Mouse (Mus musculus): ENCODE results near the gene Stx5a. TPM values are rescaled to one million over a fixed set of nuclear protein-coding genes. Genes with fewer than 3 reads are reported as not detected.
A peak's percentile ranks its signal among the peaks of the same experiment; 100 is the strongest.

Stx5a gene
- polyA plus RNA-seq, 1 experiment from 2014 or later: 83.4 TPM

- no peaks in the 10 kb centered on the region for H3K4me1 ChIP-seq (replicated peaks; ENCODE audit: control insufficient read depth, insufficient read depth, low read length)
- no peaks in the 10 kb centered on the region for H3K9me3 ChIP-seq (ENCODE audit: control insufficient read depth)
- no peak overlapping the region for H3K4me3 ChIP-seq (ENCODE audit: low read depth, low read length)
- no peaks in the 10 kb centered on the region for H3K27me3 ChIP-seq (replicated peaks; ENCODE audit: control insufficient read depth, insufficient read depth, low read length)
- H3K4me2 ChIP-seq (replicated peaks; ENCODE audit: low read depth): no peak overlapping the region
- peaks cover 25% of the 10 kb centered on the region for H3K36me3 ChIP-seq (ENCODE audit: control insufficient read depth, insufficient read depth)
- no peak for TF ChIP-seq CTCF (IDR thresholded peaks at IDR 0.05; ENCODE audit: low read depth)
- WGBS: 75% methylated on average over 3 of the region's 4 CpGs
- no peak overlapping the region for H3K9ac ChIP-seq (ENCODE audit: low read depth, low read length)
- H3K27ac ChIP-seq (ENCODE audit: low read depth, low read length): no peak overlapping the region
- no peak for ATAC-seq
Observed at GRCm38 (mm10) chr19:8703571-8703970, 37.6 kb upstream of the Stx5a start.

- no peak overlapping the region for H3K27ac ChIP-seq (ENCODE audit: low read depth, low read length)
Observed at GRCm38 (mm10) chr19:8705026-8705708, 36.0 kb upstream of the Stx5a start.

GRCm38 (mm10) chr19:8706132-8706667, 35.0 kb upstream of the Stx5a start:
- Histone ChIP-seq H3K9ac (ENCODE audit: low read depth, low read length) (no peak overlapping the region), H3K4me1 (replicated peaks; ENCODE audit: control insufficient read depth, insufficient read depth, low read length) (no peaks in the 10 kb centered on the region), H3K4me2 (replicated peaks; ENCODE audit: low read depth) (no peak overlapping the region), H3K4me3 (ENCODE audit: low read depth, low read length) (no peak overlapping the region), H3K27ac (ENCODE audit: low read depth, low read length) (no peak overlapping the region), H3K36me3 (ENCODE audit: control insufficient read depth, insufficient read depth) (peaks cover 48% of the 10 kb centered on the region), H3K27me3 (replicated peaks; ENCODE audit: control insufficient read depth, insufficient read depth, low read length) (no peaks in the 10 kb centered on the region), H3K9me3 (ENCODE audit: control insufficient read depth) (no peaks in the 10 kb centered on the region)
- TF ChIP-seq CTCF (IDR thresholded peaks at IDR 0.05; ENCODE audit: low read depth): no peak
- WGBS: 71% methylated on average over 7 of the region's 7 CpGs
- ATAC-seq: no peak

More at GRCm38 (mm10) chr19:8705026-8705708, 36.0 kb upstream of the Stx5a start:
- Histone ChIP-seq H3K27me3 (replicated peaks; ENCODE audit: control insufficient read depth, insufficient read depth, low read length) (no peaks in the 10 kb centered on the region), H3K4me2 (replicated peaks; ENCODE audit: low read depth) (no peak overlapping the region), H3K4me1 (replicated peaks; ENCODE audit: control insufficient read depth, insufficient read depth, low read length) (no peaks in the 10 kb centered on the region), H3K9ac (ENCODE audit: low read depth, low read length) (no peak overlapping the region), H3K4me3 (ENCODE audit: low read depth, low read length) (no peak overlapping the region), H3K9me3 (ENCODE audit: control insufficient read depth) (no peaks in the 10 kb centered on the region), H3K36me3 (ENCODE audit: control insufficient read depth, insufficient read depth) (peaks cover 41% of the 10 kb centered on the region)
- no peak for ATAC-seq
- no peak for TF ChIP-seq CTCF (IDR thresholded peaks at IDR 0.05; ENCODE audit: low read depth)
- 73% methylated on average over 6 of the region's 6 CpGs for WGBS

GRCm38 (mm10) chr19:8706930-8707329, 34.3 kb upstream of the Stx5a start:
- no peak for ATAC-seq
- no peak overlapping the region for H3K27ac ChIP-seq (ENCODE audit: low read depth, low read length)
- H3K4me2 ChIP-seq (replicated peaks; ENCODE audit: low read depth): no peak overlapping the region
- H3K27me3 ChIP-seq (replicated peaks; ENCODE audit: control insufficient read depth, insufficient read depth, low read length): no peaks in the 10 kb centered on the region
- H3K4me3 ChIP-seq (ENCODE audit: low read depth, low read length): no peak overlapping the region
- H3K9me3 ChIP-seq (ENCODE audit: control insufficient read depth): no peaks in the 10 kb centered on the region
- TF ChIP-seq CTCF (IDR thresholded peaks at IDR 0.05; ENCODE audit: low read depth): no peak
- 90% methylated on average over 7 of the region's 7 CpGs for WGBS
- peaks cover 48% of the 10 kb centered on the region for H3K36me3 ChIP-seq (ENCODE audit: control insufficient read depth, insufficient read depth)
- H3K4me1 ChIP-seq (replicated peaks; ENCODE audit: control insufficient read depth, insufficient read depth, low read length): no peaks in the 10 kb centered on the region
- no peak overlapping the region for H3K9ac ChIP-seq (ENCODE audit: low read depth, low read length)

- no peak overlapping the region for H3K4me2 ChIP-seq (replicated peaks; ENCODE audit: low read depth)
- ATAC-seq: no peak
- no peaks in the 10 kb centered on the region for H3K4me1 ChIP-seq (replicated peaks; ENCODE audit: control insufficient read depth, insufficient read depth, low read length)
- peaks cover 48% of the 10 kb centered on the region for H3K36me3 ChIP-seq (ENCODE audit: control insufficient read depth, insufficient read depth)
- no peak for TF ChIP-seq CTCF (IDR thresholded peaks at IDR 0.05; ENCODE audit: low read depth)
- 89% methylated on average over 8 of the region's 8 CpGs for WGBS
- no peaks in the 10 kb centered on the region for H3K27me3 ChIP-seq (replicated peaks; ENCODE audit: control insufficient read depth, insufficient read depth, low read length)
- no peak overlapping the region for H3K4me3 ChIP-seq (ENCODE audit: low read depth, low read length)
- H3K9me3 ChIP-seq (ENCODE audit: control insufficient read depth): no peaks in the 10 kb centered on the region
- no peak overlapping the region for H3K9ac ChIP-seq (ENCODE audit: low read depth, low read length)
- H3K27ac ChIP-seq (ENCODE audit: low read depth, low read length): no peak overlapping the region; the same call in 1 of the 2 replicates
Observed at GRCm38 (mm10) chr19:8708954-8709353, 32.3 kb upstream of the Stx5a start.

GRCm38 (mm10) chr19:8710057-8710456, 31.2 kb upstream of the Stx5a start:
- H3K27me3 ChIP-seq (replicated peaks; ENCODE audit: control insufficient read depth, insufficient read depth, low read length): no peaks in the 10 kb centered on the region
- peaks cover 48% of the 10 kb centered on the region for H3K36me3 ChIP-seq (ENCODE audit: control insufficient read depth, insufficient read depth)
- H3K4me2 ChIP-seq (replicated peaks; ENCODE audit: low read depth): peak overlapping the region; percentile 69
- H3K9ac ChIP-seq (ENCODE audit: low read depth, low read length): no peak overlapping the region
- H3K4me3 ChIP-seq (ENCODE audit: low read depth, low read length): no peak overlapping the region; the same call in 1 of the 2 replicates
- no peaks in the 10 kb centered on the region for H3K9me3 ChIP-seq (ENCODE audit: control insufficient read depth)
- no peak overlapping the region; the same call in 1 of the 2 replicates for H3K27ac ChIP-seq (ENCODE audit: low read depth, low read length)
- no peak for ATAC-seq
- H3K4me1 ChIP-seq (replicated peaks; ENCODE audit: control insufficient read depth, insufficient read depth, low read length): no peaks in the 10 kb centered on the region
- TF ChIP-seq CTCF (IDR thresholded peaks at IDR 0.05; ENCODE audit: low read depth): no peak
- WGBS: 74% methylated on average over 2 of the region's 2 CpGs

Measured in intestine, postnatal 0 days (tissue).